Mouse (Mus musculus) cerebellum, adult 18-20 months (tissue): ENCODE data around the gene Spata32.
A peak's percentile ranks its signal among the peaks of the same experiment; 100 is the strongest.

Source experiments
- DNase-seq, 2 experiments: peaks; one replicate each; pipeline ENCODE4 v3.0.0; 2021

Gene Spata32

DNA sequence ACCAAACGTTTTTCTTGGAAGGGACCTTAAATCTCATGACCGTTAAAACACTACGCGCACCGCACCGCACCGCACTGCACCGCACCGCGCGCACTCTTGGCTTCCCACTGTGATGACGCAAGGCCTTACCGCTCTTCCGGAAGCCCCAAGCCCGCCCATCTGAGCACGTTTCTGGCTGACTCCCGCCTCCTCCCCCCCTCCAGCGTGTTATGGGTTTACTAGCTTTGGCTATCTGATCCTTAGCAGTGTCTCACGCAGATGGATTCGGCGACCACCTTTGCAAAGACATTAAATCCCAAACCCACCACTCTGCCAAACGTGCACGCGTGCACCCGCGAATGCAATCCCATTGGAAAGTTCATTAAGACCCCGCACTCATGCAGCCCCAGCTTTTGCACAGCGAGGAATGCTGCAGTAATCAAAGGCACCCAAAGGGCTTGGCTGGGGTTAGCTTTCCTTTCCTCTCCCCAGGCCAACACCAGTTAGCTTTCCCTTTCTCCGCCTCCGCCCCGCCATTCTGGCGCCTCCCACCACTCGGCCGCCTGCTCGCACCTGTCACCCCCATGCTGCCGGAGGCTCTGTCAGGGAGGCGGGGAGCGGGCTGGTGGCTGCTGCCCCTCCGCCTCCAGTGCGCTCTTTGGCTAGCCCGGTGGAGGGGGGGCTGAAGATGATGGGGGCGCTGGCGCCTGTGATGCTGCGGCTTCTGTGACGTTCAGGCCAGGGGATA lies at the start of gene Spata32:
Gene Spata32, minus strand, starts transcription at position 643 of the 727 bp plus-strand sequence.
- DNase-seq = peak; percentile 83 to 89

DNA sequence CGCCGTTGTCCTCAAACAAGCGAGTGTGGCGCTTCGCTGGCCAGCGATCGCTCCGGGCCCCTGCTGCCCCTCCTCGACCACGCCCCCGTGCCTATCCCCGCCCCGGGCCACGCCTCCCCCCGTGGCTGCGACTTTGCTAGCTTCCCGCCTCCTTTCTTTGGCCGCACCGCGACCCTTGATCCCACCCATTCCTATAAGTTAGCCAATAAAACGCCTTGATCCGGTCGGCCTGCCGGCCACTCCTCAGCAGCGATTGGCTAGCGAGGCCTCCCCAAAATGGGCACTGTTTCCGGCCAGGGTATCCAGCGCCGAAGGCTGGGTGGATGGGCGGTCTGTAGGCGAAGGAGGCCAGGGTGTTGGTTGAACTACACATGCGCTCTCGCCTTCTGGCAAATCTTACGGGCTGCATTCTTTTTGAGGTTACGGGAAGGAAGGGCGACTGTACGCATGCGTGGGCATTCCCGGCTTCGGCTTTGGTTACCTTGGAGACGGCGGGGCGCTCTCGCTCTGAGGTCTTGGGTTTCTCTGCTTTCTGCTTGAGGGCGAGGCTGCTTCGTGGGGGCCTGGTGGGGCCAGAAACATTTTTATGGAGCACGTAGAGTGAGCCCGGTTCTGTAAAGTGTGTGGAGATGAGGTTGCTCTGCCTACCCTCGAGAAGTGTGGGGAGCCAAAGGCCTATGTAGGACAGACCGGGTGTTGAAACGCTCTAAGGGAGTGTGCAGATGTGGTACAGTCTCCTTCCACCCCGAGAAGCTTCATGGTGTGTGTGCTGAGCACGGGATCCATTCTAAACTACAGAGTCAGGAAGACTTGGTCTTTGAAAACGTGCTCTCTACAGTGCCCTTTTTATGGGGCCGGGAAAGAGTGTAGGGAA lies 49.4 kb upstream of the Spata32 start, which contains the start of gene Map3k14:
Gene Map3k14, minus strand, starts transcription at position 127 of the 874 bp plus-strand sequence.
- DNase-seq = peak; percentile 98 to 100

DNA sequence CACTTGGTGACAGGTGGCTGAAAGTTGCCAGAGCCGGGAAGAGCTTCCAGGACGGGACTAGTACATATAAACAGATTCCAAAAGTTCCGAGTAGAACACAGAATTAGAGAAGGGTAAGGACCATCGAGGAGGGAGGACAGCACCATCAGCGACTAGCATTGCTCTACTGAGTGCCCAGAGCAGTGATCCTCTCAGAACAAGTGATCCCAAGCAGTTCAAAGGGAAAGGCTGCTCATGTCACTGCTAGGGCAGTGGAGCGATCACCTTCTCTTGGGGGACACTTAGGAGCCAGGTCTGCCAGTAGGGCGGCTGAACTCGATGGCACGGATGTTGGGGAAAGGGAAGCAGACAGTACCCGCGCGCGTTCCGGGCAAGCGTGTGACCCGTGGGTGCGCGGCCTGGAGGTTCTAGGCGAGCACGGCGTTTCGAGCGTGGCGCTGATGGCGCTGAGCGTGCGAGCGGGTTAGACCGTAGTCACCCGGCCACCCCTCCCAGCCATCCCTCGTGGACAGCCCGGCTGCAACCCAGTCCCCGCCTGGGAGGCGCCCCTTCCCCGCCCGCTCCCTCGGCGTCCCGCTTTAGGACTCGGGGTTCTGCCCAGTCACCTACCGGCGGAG lies 48.6 kb upstream of the Spata32 start:
- no peak for DNase-seq

- DNase-seq = no peak
Measured at GRCm38 (mm10) chr11:103265856-103266255, 47.6 kb upstream of the Spata32 start.

GRCm38 (mm10) chr11:103265211-103265610 lies 47.0 kb upstream of the Spata32 start:
- no peak for DNase-seq

GRCm38 (mm10) chr11:103264427-103265005 lies 46.3 kb upstream of the Spata32 start:
- DNase-seq = no peak

DNA sequence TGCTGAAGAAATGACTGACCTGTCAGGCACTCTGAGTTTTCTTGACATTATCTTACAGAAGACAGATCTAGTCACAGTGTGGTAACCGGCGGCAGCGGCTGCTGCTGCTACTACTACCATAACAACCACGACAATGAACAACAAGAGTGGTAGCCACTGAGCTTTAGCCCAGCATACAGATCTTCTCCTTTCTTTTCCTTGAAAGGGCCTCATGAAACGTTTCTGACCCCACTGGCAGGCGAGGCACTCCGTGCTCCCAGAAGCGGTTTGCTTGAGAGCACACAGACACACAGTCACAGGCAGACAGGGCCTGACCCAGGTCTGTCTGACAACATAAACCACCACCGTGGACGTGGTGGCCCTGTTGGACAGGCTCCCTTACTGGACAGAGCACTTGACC lies 45.3 kb upstream of the Spata32 start:
- no peak for DNase-seq

- DNase-seq = no peak
Measured at GRCm38 (mm10) chr11:103262412-103263267, 44.4 kb upstream of the Spata32 start.

GRCm38 (mm10) chr11:103261671-103262411 lies 43.6 kb upstream of the Spata32 start:
- DNase-seq = no peak

GRCm38 (mm10) chr11:103260515-103261192 lies 42.4 kb upstream of the Spata32 start:
- DNase-seq = no peak

GRCm38 (mm10) chr11:103260034-103260433 lies 41.8 kb upstream of the Spata32 start:
- DNase-seq = no peak

DNA sequence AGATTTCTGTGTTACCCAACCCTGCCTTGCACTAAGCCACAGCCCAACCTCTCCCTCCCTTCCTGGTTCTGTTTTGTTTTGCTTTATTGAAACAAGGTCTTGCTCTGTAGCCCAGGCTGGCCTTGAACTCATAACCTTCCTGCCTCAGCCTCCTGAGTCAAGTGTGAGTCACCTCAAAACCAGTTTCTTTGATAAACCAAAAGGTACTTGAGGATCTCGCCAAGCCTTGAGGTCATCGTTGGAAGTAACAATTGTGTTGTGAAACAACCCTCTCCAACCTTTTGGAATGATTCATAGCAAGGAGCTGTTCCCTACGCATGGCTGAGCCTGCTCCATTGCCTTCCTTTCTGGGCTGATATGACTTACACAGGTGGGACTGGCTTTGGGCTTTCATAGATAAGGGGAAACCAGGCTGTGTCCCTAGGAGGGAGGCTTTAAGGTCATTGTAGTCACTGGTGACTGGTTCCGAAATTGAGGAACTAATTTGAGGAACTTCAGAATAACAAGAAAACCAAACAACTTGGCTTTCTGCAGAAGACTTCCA lies 39.8 kb upstream of the Spata32 start:
- no peak for DNase-seq

- DNase-seq = no peak
Measured at GRCm38 (mm10) chr11:103253605-103254004, 35.4 kb upstream of the Spata32 start.

- DNase-seq = no peak
Measured at GRCm38 (mm10) chr11:103252380-103252779, 34.1 kb upstream of the Spata32 start.

GRCm38 (mm10) chr11:103250324-103250723 lies 32.1 kb upstream of the Spata32 start:
- no peak for DNase-seq

- DNase-seq = no peak
Measured at GRCm38 (mm10) chr11:103249509-103249908, 31.3 kb upstream of the Spata32 start.

DNA sequence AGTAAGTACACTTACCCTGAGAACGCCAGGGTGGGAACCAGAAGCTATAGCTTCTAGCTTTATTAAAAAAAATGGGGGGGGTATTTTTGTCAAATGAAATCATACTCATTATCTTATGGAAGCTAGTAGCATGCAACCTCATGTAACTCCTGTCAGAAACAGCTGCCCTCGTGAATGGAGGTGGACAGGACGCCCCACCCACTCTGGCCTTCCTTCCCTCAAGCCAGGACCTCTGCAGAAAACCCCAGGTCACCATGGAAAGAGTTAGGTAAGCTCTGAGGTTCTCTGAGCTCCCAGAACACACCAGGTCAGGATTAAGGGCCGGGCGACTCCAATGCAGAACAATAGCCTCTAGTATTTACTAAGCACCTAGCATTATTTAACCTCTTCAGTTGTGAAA lies 30.6 kb upstream of the Spata32 start:
- DNase-seq = no peak

- DNase-seq = peak; percentile 66
Measured at GRCm38 (mm10) chr11:103247504-103248177, 29.4 kb upstream of the Spata32 start.

- DNase-seq = no peak
Measured at GRCm38 (mm10) chr11:103246731-103247290, 28.6 kb upstream of the Spata32 start.
